Mouse (Mus musculus) myocyte (in vitro differentiated cells): ENCODE measurements around the gene Gm5936.
"Not testable (repeated sequence)": the region's sequence is repeated elsewhere in the genome, so short reads cannot be mapped to it uniquely, and the experiment has no call there.

Source experiments
- POLR2A ChIP-seq: IDR thresholded peaks from one replicate; pipeline ENCODE4 v1.6.1; 2011; ENCODE audit warnings: low read depth, mild to moderate bottlenecking, control low read depth, moderate library complexity; ENCODE audit not compliant: insufficient read length
- REST ChIP-seq: IDR thresholded peaks from one replicate; pipeline ENCODE4 v1.6.1; 2011; ENCODE audit warnings: mild to moderate bottlenecking, control low read depth, moderate library complexity; ENCODE audit not compliant: insufficient read depth, insufficient read length

DNA sequence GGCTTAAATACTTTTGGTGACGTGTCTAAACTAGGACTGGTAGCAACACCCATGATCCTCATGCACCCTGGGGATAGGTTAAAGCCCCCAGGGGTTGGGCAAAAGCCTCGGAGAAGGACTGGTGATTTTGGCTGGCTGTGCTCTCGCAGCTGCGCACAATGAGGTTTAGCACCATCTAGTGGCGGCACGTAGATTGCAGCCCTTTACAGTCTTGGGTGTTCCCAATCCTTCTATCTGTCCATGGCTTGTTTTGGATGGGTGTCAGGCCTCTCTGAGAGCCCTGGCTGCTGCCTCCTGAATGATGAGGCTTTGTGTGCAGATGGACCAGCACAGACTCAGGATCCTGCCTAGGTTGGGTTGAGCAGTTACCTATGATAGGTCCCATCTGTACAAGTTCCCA is 43.1 kb downstream of the Gm5936 start:
- TF ChIP-seq POLR2A, REST: not testable (repeated sequence)
